Mouse (Mus musculus) B cell, adult (primary cell): ENCODE results near the gene Eif3m. TPM values are rescaled to one million over a fixed set of nuclear protein-coding genes. Genes with fewer than 3 reads are reported as not detected.

Experiments used
- total RNA-seq: library from RNA; stranded (reverse); gene quantifications from 4 replicates; pipeline ENCODE4 v1.2.4, GENCODE M21; 2023; ENCODE audit not compliant: inconsistent age

Eif3m gene
- total RNA-seq, result 127 to 135 TPM (median 131 TPM) in 4 replicates

GRCm38 (mm10) chr2:105016967-105017287, at the start of gene Eif3m:
TSS of gene Eif3m (minus strand) at chr2:105017080.

Other genes starting within 250 kb of the Eif3m start
- 10.6 to 12.5 TPM (median 12.5 TPM) in 4 replicates for gene Qser1, start 200.3 kb downstream of the Eif3m start, total RNA-seq
- gene Prrg4, start 167.2 kb downstream of the Eif3m start, total RNA-seq, result 7.1 to 12.8 TPM (median 8.3 TPM) in 4 replicates
- gene Ccdc73, start 149.3 kb downstream of the Eif3m start, total RNA-seq, result 3.7 to 4.5 TPM in 2 of 4 replicates, not detected in the others
- gene Gm11060, start 74.9 kb upstream of the Eif3m start, total RNA-seq, result not detected in 4 replicates
- not detected in 4 replicates for gene Wt1, start 109.4 kb upstream of the Eif3m start, total RNA-seq
- not detected in 4 replicates for gene Them7, start 207.2 kb upstream of the Eif3m start, total RNA-seq